Mouse (Mus musculus) lung, postnatal 0 days (tissue): ENCODE results near the gene Spata21. TPM values are rescaled to one million over a fixed set of nuclear protein-coding genes. Genes with fewer than 3 reads are reported as not detected.

Source experiments
- ATAC-seq: fragments of 200-750 bp; cut with Nextera tagmentation; 2 replicates; pipeline ENCODE4 v1.8.0; 2017; ENCODE audit warnings: moderate library complexity
- DNase-seq: peaks from one replicate; pipeline ENCODE4 v3.0.0-alpha.2; 2016; ENCODE audit warnings: low spot score
- H3K27ac ChIP-seq: fragments of 300-500 bp; sonication (generic); 2 replicates; pipeline ENCODE4 v1.5.1; 2014; ENCODE audit warnings: antibody characterized with exemption, mild to moderate bottlenecking, low read length, mixed read lengths
- H3K27me3 ChIP-seq: fragments of 300-500 bp; sonication (generic); replicated peaks from 2 replicates; pipeline ENCODE4 v1.6.1; 2014; ENCODE audit warnings: low read length, mixed read lengths; ENCODE audit not compliant: insufficient read depth
- H3K36me3 ChIP-seq: fragments of 300-500 bp; sonication (generic); 2 replicates; pipeline ENCODE4 v1.6.1; 2014; ENCODE audit warnings: low read length, mixed read lengths; ENCODE audit not compliant: insufficient read depth
- H3K4me1 ChIP-seq: fragments of 300-500 bp; sonication (generic); 2 replicates; pipeline ENCODE4 v1.6.1; 2014; ENCODE audit warnings: antibody characterized with exemption, low read depth, low read length, mixed read lengths; ENCODE audit not compliant: insufficient read depth
- H3K4me2 ChIP-seq: fragments of 300-500 bp; sonication (generic); replicated peaks from 2 replicates; pipeline ENCODE4 v1.6.1; 2014; ENCODE audit warnings: low read depth, mild to moderate bottlenecking, low read length, moderate library complexity, mixed read lengths
- H3K4me3 ChIP-seq: fragments of 300-500 bp; sonication (generic); 2 replicates; pipeline ENCODE4 v1.5.1; 2014; ENCODE audit warnings: low read depth, low read length
- H3K9ac ChIP-seq: fragments of 300-500 bp; sonication (generic); replicated peaks from 2 replicates; pipeline ENCODE4 v1.6.1; 2014; ENCODE audit warnings: low read depth, mild to moderate bottlenecking
- H3K9me3 ChIP-seq: fragments of 300-500 bp; sonication (generic); 2 replicates; pipeline ENCODE4 v1.6.1; 2016; ENCODE audit warnings: low read length, mixed read lengths
- CTCF ChIP-seq: IDR thresholded peaks from 2 replicates; pipeline ENCODE4 v1.5.1; 2016; ENCODE audit warnings: antibody characterized with exemption, mild to moderate bottlenecking
- EP300 ChIP-seq: IDR thresholded peaks from 2 replicates; pipeline ENCODE4 v1.6.1; 2016; ENCODE audit warnings: antibody characterized with exemption, mild to moderate bottlenecking, control low read depth
- WGBS: fragments of 180-500 bp; shearing (Covaris S2); extraction: QIAGEN DNeasy Blood & Tissue Kit; methylation state at CpG from one replicate; pipeline ENCODE4 v1.1.7; 2014; 5-methylcytosine and 5-hydroxymethylcytosine counted together
- polyA plus RNA-seq: library from polyadenylated mRNA; unstranded; fragments of >200 nt; fragmentation: Nextera tagmentation; extraction: Ambion mirVana; gene quantifications from 2 replicates; pipeline ENCODE4 v1.2.1, GENCODE M21; 2015

The Spata21 gene
- polyA plus RNA-seq, 1 experiment from 2014 or later = 0.13 TPM

GRCm38 (mm10) chr4:141078510-141079137, 9.5 kb upstream of the Spata21 start:
- no peak overlapping the region for H3K27ac ChIP-seq
- no peak for TF ChIP-seq CTCF
- no peak overlapping the region for H3K4me2 ChIP-seq
- H3K9me3 ChIP-seq = no peaks in the 10 kb centered on the region
- DNase-seq = no peak
- no peaks in the 10 kb centered on the region for H3K27me3 ChIP-seq
- WGBS = 69% methylated on average over 18 of the region's 18 CpGs
- H3K36me3 ChIP-seq = no peaks in the 10 kb centered on the region
- no peak overlapping the region for H3K4me3 ChIP-seq
- H3K9ac ChIP-seq = no peak overlapping the region
- H3K4me1 ChIP-seq = peaks cover 8% of the 10 kb centered on the region; the same call in 1 of the 2 replicates
- no peak for ATAC-seq

- no peak for TF ChIP-seq CTCF
- no peak for TF ChIP-seq EP300
- ATAC-seq (no peak), DNase-seq (no peak)
- 58% methylated on average over 10 of the region's 10 CpGs for WGBS
- Histone ChIP-seq H3K27me3 (no peaks in the 10 kb centered on the region), H3K9me3 (no peaks in the 10 kb centered on the region), H3K27ac (no peak overlapping the region), H3K4me2 (no peak overlapping the region), H3K4me3 (no peak overlapping the region), H3K9ac (no peak overlapping the region), H3K36me3 (no peaks in the 10 kb centered on the region), H3K4me1 (no peaks in the 10 kb centered on the region)
These were observed 1.3 kb upstream of the Spata21 start for GRCm38 (mm10) chr4:141086862-141087261.

GRCm38 (mm10) chr4:141088714-141089113, 581 bp downstream of the Spata21 start:
- Histone ChIP-seq H3K27ac (no peak overlapping the region), H3K9me3 (no peaks in the 10 kb centered on the region), H3K9ac (no peak overlapping the region), H3K4me2 (no peak overlapping the region), H3K36me3 (no peaks in the 10 kb centered on the region), H3K27me3 (no peaks in the 10 kb centered on the region), H3K4me3 (no peak overlapping the region), H3K4me1 (no peaks in the 10 kb centered on the region)
- no peak for TF ChIP-seq CTCF
- no peak for TF ChIP-seq EP300
- WGBS = 43% methylated on average over 9 of the region's 9 CpGs
- no peak for ATAC-seq
- no peak for DNase-seq

- Histone ChIP-seq H3K4me3 (no peak overlapping the region), H3K27ac (no peak overlapping the region), H3K9ac (no peak overlapping the region), H3K9me3 (no peaks in the 10 kb centered on the region), H3K4me2 (no peak overlapping the region), H3K36me3 (no peaks in the 10 kb centered on the region), H3K4me1 (no peaks in the 10 kb centered on the region), H3K27me3 (no peaks in the 10 kb centered on the region)
- 73% methylated on average over 10 of the region's 10 CpGs for WGBS
- no peak; the same call in 1 of the 2 replicates for ATAC-seq
- DNase-seq = no peak
- TF ChIP-seq CTCF (no peak), EP300 (no peak)
These were observed 6.9 kb downstream of the Spata21 start for GRCm38 (mm10) chr4:141095016-141095415.

DNA sequence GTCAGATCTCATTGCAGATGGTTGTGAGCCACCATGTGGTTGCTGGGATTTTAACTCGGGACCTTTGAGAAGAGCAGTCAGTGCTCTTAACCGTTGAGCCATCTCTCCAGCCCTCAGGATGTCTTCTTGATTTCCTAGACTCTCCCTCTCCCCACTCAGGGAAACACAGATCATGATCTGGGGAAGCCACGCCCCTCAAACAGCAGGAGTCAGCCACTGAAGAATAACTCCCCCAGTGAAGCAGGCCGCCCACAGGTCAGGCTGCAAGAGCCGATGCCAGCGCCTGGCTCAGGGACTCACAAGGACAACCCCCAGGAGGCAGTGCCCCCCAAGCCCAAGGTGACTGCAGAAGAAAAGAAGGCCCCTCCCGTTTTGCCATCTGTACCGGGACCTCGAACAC, 8.6 kb downstream of the Spata21 start:
- H3K4me1 ChIP-seq = no peaks in the 10 kb centered on the region
- H3K27me3 ChIP-seq = no peaks in the 10 kb centered on the region
- WGBS = 25% methylated on average over 9 of the region's 9 CpGs
- no peak for ATAC-seq
- no peak overlapping the region for H3K4me2 ChIP-seq
- TF ChIP-seq EP300 (no peak), CTCF (no peak)
- no peak overlapping the region for H3K9ac ChIP-seq
- H3K27ac ChIP-seq = no peak overlapping the region
- no peak overlapping the region for H3K4me3 ChIP-seq
- DNase-seq = no peak
- H3K36me3 ChIP-seq = no peaks in the 10 kb centered on the region
- no peaks in the 10 kb centered on the region for H3K9me3 ChIP-seq

DNA sequence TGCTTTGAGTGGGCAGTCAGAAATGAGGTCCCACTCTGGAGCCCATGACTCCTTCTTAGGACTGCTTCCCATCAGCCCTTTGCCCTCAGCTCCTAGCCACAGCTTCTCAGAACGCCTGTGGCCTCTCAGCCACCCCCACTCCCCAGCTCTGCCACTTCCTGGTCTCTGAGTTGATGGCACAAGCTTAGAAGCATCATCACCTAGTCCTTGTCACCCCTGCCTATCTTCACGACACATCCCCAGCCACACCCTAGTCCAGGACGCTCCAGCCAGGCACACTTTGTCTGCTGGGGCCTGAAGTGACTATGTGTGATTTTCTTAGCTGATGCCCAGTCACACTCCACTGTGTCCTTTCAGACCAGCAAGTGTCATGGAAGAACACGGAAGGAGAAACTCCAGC, 10.8 kb downstream of the Spata21 start:
- no peaks in the 10 kb centered on the region for H3K36me3 ChIP-seq
- no peak overlapping the region for H3K27ac ChIP-seq
- H3K4me1 ChIP-seq = no peaks in the 10 kb centered on the region
- H3K4me3 ChIP-seq = no peak overlapping the region
- H3K9me3 ChIP-seq = no peaks in the 10 kb centered on the region
- ATAC-seq (no peak), DNase-seq (no peak)
- TF ChIP-seq CTCF = no peak
- no peak for TF ChIP-seq EP300
- no peak overlapping the region for H3K4me2 ChIP-seq
- H3K27me3 ChIP-seq = no peaks in the 10 kb centered on the region
- no peak overlapping the region for H3K9ac ChIP-seq
- WGBS = 70% methylated on average over 4 of the region's 4 CpGs

- no peak for ATAC-seq
- no peaks in the 10 kb centered on the region for H3K9me3 ChIP-seq
- H3K4me1 ChIP-seq = no peaks in the 10 kb centered on the region
- H3K27ac ChIP-seq = no peak overlapping the region
- TF ChIP-seq CTCF = no peak
- no peak for TF ChIP-seq EP300
- 66% methylated on average over 5 of the region's 5 CpGs for WGBS
- H3K9ac ChIP-seq = no peak overlapping the region
- DNase-seq = no peak
- no peak overlapping the region for H3K4me3 ChIP-seq
- no peak overlapping the region for H3K4me2 ChIP-seq
- no peaks in the 10 kb centered on the region for H3K36me3 ChIP-seq
- no peaks in the 10 kb centered on the region for H3K27me3 ChIP-seq
These were observed 11.8 kb downstream of the Spata21 start for GRCm38 (mm10) chr4:141099956-141100355.
